Mouse (Mus musculus) lung, embryonic 15.5 days (tissue): ENCODE measurements around the gene Asb1. TPM values are rescaled to one million over a fixed set of nuclear protein-coding genes. Genes with fewer than 3 reads are reported as not detected.

Experiments used
- ATAC-seq: fragments of 200-750 bp; cut with Nextera tagmentation; 2 replicates; pipeline ENCODE4 v1.8.0; 2017; ENCODE audit warnings: moderate number of reproducible peaks, borderline replicate concordance; ENCODE audit not compliant: low FRiP score, low TSS enrichment; ENCODE audit errors: extremely low read depth
- H3K27ac ChIP-seq: fragments of 300-500 bp; sonication (generic); 2 replicates; pipeline ENCODE4 v1.5.1; 2015; ENCODE audit warnings: moderate library complexity, mild to moderate bottlenecking, inconsistent platforms
- H3K27me3 ChIP-seq: fragments of 300-500 bp; sonication (generic); 2 replicates; pipeline ENCODE4 v1.6.1; 2015; ENCODE audit warnings: inconsistent platforms
- H3K36me3 ChIP-seq: fragments of 300-500 bp; sonication (generic); 2 replicates; pipeline ENCODE4 v1.6.1; 2015; ENCODE audit warnings: inconsistent platforms
- H3K4me1 ChIP-seq: fragments of 300-500 bp; sonication (generic); 2 replicates; pipeline ENCODE4 v1.6.1; 2015; ENCODE audit warnings: inconsistent platforms
- H3K4me2 ChIP-seq: fragments of 300-500 bp; sonication (generic); 2 replicates; pipeline ENCODE4 v1.6.1; 2015; ENCODE audit warnings: inconsistent platforms, mild to moderate bottlenecking, moderate library complexity
- H3K4me3 ChIP-seq: fragments of 300-500 bp; sonication (generic); 2 replicates; pipeline ENCODE4 v1.5.1; 2015; ENCODE audit warnings: mild to moderate bottlenecking, inconsistent platforms
- H3K9ac ChIP-seq: fragments of 300-500 bp; sonication (generic); 2 replicates; pipeline ENCODE4 v1.6.1; 2015; ENCODE audit warnings: inconsistent platforms
- H3K9me3 ChIP-seq: fragments of 300-500 bp; sonication (generic); 2 replicates; pipeline ENCODE4 v1.6.1; 2016; ENCODE audit warnings: inconsistent platforms
- WGBS: fragments of 180-500 bp; shearing (Covaris S2); methylation state at CpG from one replicate; pipeline ENCODE4 v1.1.7; 2015; 5-methylcytosine and 5-hydroxymethylcytosine counted together
- polyA plus RNA-seq: library from polyadenylated mRNA; unstranded; fragments of >200 nt; fragmentation: Nextera tagmentation; extraction: Ambion mirVana; gene quantifications from 2 replicates; pipeline ENCODE4 v1.2.1, GENCODE M21; 2015

Gene Asb1
- 5.9 and 6.2 TPM in 2 replicates for polyA plus RNA-seq

GRCm38 (mm10) chr1:91540271-91540826, at the start of gene Asb1:
TSS of gene Asb1 (plus strand) at chr1:91540544.
- peak; percentile 98 for ATAC-seq
- peaks cover 20% of the 10 kb centered on the region for H3K4me1 ChIP-seq
- H3K36me3 ChIP-seq: no peaks in the 10 kb centered on the region
- H3K27me3 ChIP-seq: peaks cover 16% of the 10 kb centered on the region
- peak within 1 kb of the TSS; percentile 94 for H3K4me2 ChIP-seq
- no peak within 1 kb of the TSS for H3K27ac ChIP-seq
- peak within 1 kb of the TSS; percentile 80 for H3K4me3 ChIP-seq
- H3K9me3 ChIP-seq: no peaks in the 10 kb centered on the region
- peak within 1 kb of the TSS; percentile 72 for H3K9ac ChIP-seq
- under 1% methylated on average over 40 of the region's 41 CpGs for WGBS

GRCm38 (mm10) chr1:91492740-91493139, 47.6 kb upstream of the Asb1 start:
- no peaks in the 10 kb centered on the region for H3K36me3 ChIP-seq
- WGBS: 54% methylated on average over 2 of the region's 2 CpGs
- H3K4me1 ChIP-seq: peaks cover 16% of the 10 kb centered on the region
- H3K4me2 ChIP-seq: no peak overlapping the region
- H3K27me3 ChIP-seq: no peaks in the 10 kb centered on the region
- H3K27ac ChIP-seq: no peak overlapping the region
- no peaks in the 10 kb centered on the region for H3K9me3 ChIP-seq
- H3K9ac ChIP-seq: no peak overlapping the region
- H3K4me3 ChIP-seq: no peak overlapping the region
- ATAC-seq: no peak

GRCm38 (mm10) chr1:91493938-91494337, 46.4 kb upstream of the Asb1 start:
- Histone ChIP-seq H3K36me3 (no peaks in the 10 kb centered on the region), H3K27me3 (no peaks in the 10 kb centered on the region), H3K27ac (no peak overlapping the region), H3K4me3 (peak overlapping the region; percentile 75), H3K4me1 (peaks cover 16% of the 10 kb centered on the region), H3K4me2 (peak overlapping the region; percentile 87), H3K9ac (0 out of 2 replicates have a peak overlapping the region, but pooled peaks have one; percentile 5), H3K9me3 (no peaks in the 10 kb centered on the region)
- no peak for ATAC-seq
- WGBS: 42% methylated on average over 3 of the region's 3 CpGs

- peak within 1 kb of the TSS; percentile 87 for H3K4me2 ChIP-seq
- peaks cover 16% of the 10 kb centered on the region for H3K4me1 ChIP-seq
- WGBS: under 1% methylated on average over 79 of the region's 79 CpGs
- H3K27me3 ChIP-seq: no peaks in the 10 kb centered on the region
- H3K9me3 ChIP-seq: no peaks in the 10 kb centered on the region
- H3K27ac ChIP-seq: no peak within 1 kb of the TSS
- 0 out of 2 replicates have a peak, but pooled peaks cover 1% of the 10 kb centered on the region for H3K36me3 ChIP-seq
- H3K4me3 ChIP-seq: peak within 1 kb of the TSS; percentile 75
- peak within 1 kb of the TSS; percentile 65 for H3K9ac ChIP-seq
- ATAC-seq: peak; percentile 97
Measured at GRCm38 (mm10) chr1:91494457-91495140, 45.7 kb upstream of the Asb1 start, which contains the start of gene Traf3ip1. TSS of gene Traf3ip1 (plus strand) at chr1:91494647.

GRCm38 (mm10) chr1:91495321-91495720, 45.0 kb upstream of the Asb1 start:
- H3K4me1 ChIP-seq: peaks cover 16% of the 10 kb centered on the region
- peak overlapping the region; percentile 87 for H3K4me2 ChIP-seq
- no peaks in the 10 kb centered on the region for H3K27me3 ChIP-seq
- H3K36me3 ChIP-seq: peaks cover 8% of the 10 kb centered on the region; the same call in 1 of the 2 replicates
- peak overlapping the region; percentile 75 for H3K4me3 ChIP-seq
- ATAC-seq: no peak
- H3K9me3 ChIP-seq: no peaks in the 10 kb centered on the region
- no peak overlapping the region for H3K27ac ChIP-seq
- WGBS: 35% methylated on average over 5 of the region's 5 CpGs
- H3K9ac ChIP-seq: peak overlapping the region; percentile 65

- Histone ChIP-seq H3K9me3 (no peaks in the 10 kb centered on the region), H3K4me1 (peaks cover 16% of the 10 kb centered on the region), H3K27me3 (no peaks in the 10 kb centered on the region), H3K36me3 (peaks cover 20% of the 10 kb centered on the region), H3K27ac (no peak overlapping the region), H3K4me3 (no peak overlapping the region), H3K4me2 (no peak overlapping the region), H3K9ac (no peak overlapping the region)
- ATAC-seq: no peak
- 94% methylated on average over 6 of the region's 6 CpGs for WGBS
Measured at GRCm38 (mm10) chr1:91498579-91498978, 41.8 kb upstream of the Asb1 start.

GRCm38 (mm10) chr1:91504615-91505014, 35.7 kb upstream of the Asb1 start:
- peaks cover 18% of the 10 kb centered on the region for H3K36me3 ChIP-seq

GRCm38 (mm10) chr1:91514916-91515315, 25.4 kb upstream of the Asb1 start:
- Histone ChIP-seq H3K4me1 (no peaks in the 10 kb centered on the region), H3K4me2 (no peak overlapping the region), H3K36me3 (0 out of 2 replicates have a peak, but pooled peaks cover 4% of the 10 kb centered on the region), H3K27ac (no peak overlapping the region), H3K4me3 (no peak overlapping the region), H3K9me3 (no peaks in the 10 kb centered on the region), H3K27me3 (no peaks in the 10 kb centered on the region), H3K9ac (no peak overlapping the region)
- ATAC-seq: no peak
- 72% methylated on average over 11 of the region's 11 CpGs for WGBS

More at GRCm38 (mm10) chr1:91504615-91505014, 35.7 kb upstream of the Asb1 start:
- Histone ChIP-seq H3K27me3 (no peaks in the 10 kb centered on the region), H3K27ac (no peak overlapping the region), H3K4me1 (no peaks in the 10 kb centered on the region), H3K4me2 (no peak overlapping the region), H3K9me3 (no peaks in the 10 kb centered on the region), H3K9ac (no peak overlapping the region), H3K4me3 (no peak overlapping the region)
- ATAC-seq: no peak
- WGBS: 55% methylated on average over 3 of the region's 3 CpGs

GRCm38 (mm10) chr1:91515642-91516041, 24.7 kb upstream of the Asb1 start:
- 74% methylated on average over 6 of the region's 6 CpGs for WGBS
- H3K4me1 ChIP-seq: no peaks in the 10 kb centered on the region
- H3K27ac ChIP-seq: 0 out of 2 replicates have a peak overlapping the region, but pooled peaks have one; percentile 0
- H3K9me3 ChIP-seq: no peaks in the 10 kb centered on the region
- H3K36me3 ChIP-seq: 0 out of 2 replicates have a peak, but pooled peaks cover 6% of the 10 kb centered on the region
- no peaks in the 10 kb centered on the region for H3K27me3 ChIP-seq
- no peak overlapping the region for H3K4me3 ChIP-seq
- H3K9ac ChIP-seq: no peak overlapping the region
- no peak for ATAC-seq
- no peak overlapping the region for H3K4me2 ChIP-seq

GRCm38 (mm10) chr1:91523759-91524158, 16.6 kb upstream of the Asb1 start:
- H3K27ac ChIP-seq: no peak overlapping the region
- WGBS: 15% methylated on average over 10 of the region's 10 CpGs
- ATAC-seq: no peak
- no peaks in the 10 kb centered on the region for H3K27me3 ChIP-seq
- H3K9me3 ChIP-seq: no peaks in the 10 kb centered on the region
- H3K36me3 ChIP-seq: peaks cover 21% of the 10 kb centered on the region
- no peaks in the 10 kb centered on the region for H3K4me1 ChIP-seq
- H3K4me3 ChIP-seq: no peak overlapping the region
- no peak overlapping the region for H3K4me2 ChIP-seq
- no peak overlapping the region for H3K9ac ChIP-seq

- H3K27ac ChIP-seq: no peak overlapping the region
- H3K9me3 ChIP-seq: no peaks in the 10 kb centered on the region
- H3K4me1 ChIP-seq: no peaks in the 10 kb centered on the region
- H3K27me3 ChIP-seq: no peaks in the 10 kb centered on the region
- H3K9ac ChIP-seq: no peak overlapping the region
- H3K4me3 ChIP-seq: no peak overlapping the region
- peaks cover 19% of the 10 kb centered on the region for H3K36me3 ChIP-seq
- ATAC-seq: no peak
- WGBS: 85% methylated on average over 14 of the region's 14 CpGs
- no peak overlapping the region for H3K4me2 ChIP-seq
Measured at GRCm38 (mm10) chr1:91525838-91526237, 14.5 kb upstream of the Asb1 start.

- 79% methylated on average over 9 of the region's 9 CpGs for WGBS
- ATAC-seq: no peak
- no peak overlapping the region for H3K27ac ChIP-seq
Measured at GRCm38 (mm10) chr1:91530166-91530565, 10.2 kb upstream of the Asb1 start.

More at GRCm38 (mm10) chr1:91530166-91530565, 10.2 kb upstream of the Asb1 start:
- Histone ChIP-seq H3K4me3 (no peak overlapping the region), H3K9me3 (no peaks in the 10 kb centered on the region), H3K4me1 (no peaks in the 10 kb centered on the region), H3K4me2 (no peak overlapping the region), H3K27me3 (no peaks in the 10 kb centered on the region), H3K9ac (no peak overlapping the region), H3K36me3 (peaks cover 19% of the 10 kb centered on the region)
